Mouse (Mus musculus) CD4-positive, CD25-positive, alpha-beta regulatory T cell, adult 9 weeks (primary cell): ENCODE measurements around the gene Zfp995. TPM values are rescaled to one million over a fixed set of nuclear protein-coding genes. Genes with fewer than 3 reads are reported as not detected.

Source experiments
- polyA plus RNA-seq: library from polyadenylated mRNA; unstranded; fragments of 100-300 nt; shearing (Covaris generic); gene quantifications from one replicate; pipeline ENCODE4 v1.2.1, GENCODE M21; 2017

Zfp995 gene
- 18.5 TPM for polyA plus RNA-seq

DNA sequence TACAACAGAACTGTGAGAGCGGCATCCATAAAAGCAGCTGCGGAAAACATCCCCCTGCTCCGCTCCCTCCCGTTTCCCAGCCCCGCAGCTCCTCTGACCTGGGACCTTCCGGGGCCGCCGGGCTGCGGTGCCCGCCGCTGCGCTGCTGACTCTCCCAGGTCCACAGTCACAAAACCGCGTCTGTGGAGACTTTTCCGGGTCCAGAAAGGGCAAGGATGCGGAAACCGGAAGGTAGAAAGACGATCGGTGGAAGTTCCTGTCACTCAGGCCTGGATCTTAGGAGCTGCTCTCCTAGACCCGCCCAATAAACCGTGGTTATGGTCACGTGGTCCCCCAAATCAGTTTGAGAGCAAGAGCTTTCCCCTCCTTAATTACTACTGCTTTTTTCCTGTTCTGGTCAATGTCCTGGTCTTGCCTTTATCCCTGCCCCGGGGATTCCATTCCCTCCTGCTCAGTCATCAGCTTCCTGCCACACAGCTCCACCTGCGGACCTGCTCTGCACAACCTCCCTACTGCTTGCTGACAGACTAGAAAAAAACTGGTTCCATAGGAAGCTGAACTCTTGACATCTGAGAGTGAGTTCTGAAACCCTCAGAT, at the start of gene Zfp995:
TSS of gene Zfp995 (minus strand) at position 471 of the 597 bp plus-strand sequence.

DNA sequence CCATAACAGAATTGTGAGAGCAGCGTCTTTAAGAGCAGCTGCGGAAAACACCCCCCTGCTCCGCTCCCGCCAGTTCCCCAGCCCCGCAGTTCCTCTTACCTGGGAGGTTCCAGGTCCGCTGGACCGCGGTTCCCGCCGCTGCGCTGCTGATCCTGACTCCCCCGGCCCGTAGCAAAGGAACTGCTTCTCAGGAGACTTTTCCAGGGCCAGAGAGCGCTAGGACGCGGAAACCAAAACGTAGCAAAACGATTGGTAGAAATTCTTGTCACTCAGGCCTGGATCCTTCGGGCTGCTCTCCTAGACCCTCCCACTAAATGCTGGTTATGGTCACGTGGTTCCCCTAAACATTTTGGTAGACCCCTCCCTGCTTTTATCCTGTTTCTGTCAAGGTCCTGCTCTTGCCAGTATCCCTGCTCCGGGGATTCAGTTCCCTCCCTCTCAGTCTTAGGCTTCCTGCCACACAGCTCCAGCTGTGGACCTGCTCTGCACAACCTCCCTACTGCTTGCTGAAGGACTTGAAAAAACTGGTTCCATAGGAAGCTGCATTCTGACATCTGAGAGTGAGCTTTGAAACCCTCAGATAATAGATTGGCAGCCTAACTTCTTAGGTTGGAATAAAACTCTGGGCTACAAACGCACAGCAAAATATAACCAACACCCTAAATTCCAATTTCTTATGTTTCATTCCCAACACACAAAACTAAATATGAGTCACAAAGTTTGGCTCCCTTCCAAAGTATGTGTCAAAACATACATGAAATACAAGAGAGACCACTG, 64.0 kb downstream of the Zfp995 start, which contains the start of gene Zfp820:
TSS of gene Zfp820 (minus strand) at position 228 of the 777 bp plus-strand sequence.

Other genes with a start within 250 kb of the Zfp995 start
- gene Gm10226, start 218.1 kb downstream of the Zfp995 start, polyA plus RNA-seq = 16.0 TPM
- gene Zfp760, start 202.2 kb downstream of the Zfp995 start, polyA plus RNA-seq = 5.5 TPM
- gene Zfp229, start 179.1 kb downstream of the Zfp995 start, polyA plus RNA-seq = 0.71 TPM
- gene Zfp820, start 64.2 kb downstream of the Zfp995 start, polyA plus RNA-seq = 0.43 TPM
- 37.4 TPM for gene Zfp942, start 52.5 kb upstream of the Zfp995 start, polyA plus RNA-seq
- gene Zfp943, start 52.6 kb upstream of the Zfp995 start, polyA plus RNA-seq = 19.0 TPM